Mouse (Mus musculus) lung, postnatal 0 days (tissue): ENCODE results near the gene Oaf. TPM values are rescaled to one million over a fixed set of nuclear protein-coding genes. Genes with fewer than 3 reads are reported as not detected.

ENCODE experiments used
- ATAC-seq: fragments of 200-750 bp; cut with Nextera tagmentation; 2 replicates; pipeline ENCODE4 v1.8.0; 2017; ENCODE audit warnings: moderate library complexity
- DNase-seq: peaks from one replicate; pipeline ENCODE4 v3.0.0-alpha.2; 2016; ENCODE audit warnings: low spot score
- H3K27ac ChIP-seq: fragments of 300-500 bp; sonication (generic); 2 replicates; pipeline ENCODE4 v1.5.1; 2014; ENCODE audit warnings: antibody characterized with exemption, mild to moderate bottlenecking, low read length, mixed read lengths
- H3K27me3 ChIP-seq: fragments of 300-500 bp; sonication (generic); replicated peaks from 2 replicates; pipeline ENCODE4 v1.6.1; 2014; ENCODE audit warnings: low read length, mixed read lengths; ENCODE audit not compliant: insufficient read depth
- H3K36me3 ChIP-seq: fragments of 300-500 bp; sonication (generic); 2 replicates; pipeline ENCODE4 v1.6.1; 2014; ENCODE audit warnings: low read length, mixed read lengths; ENCODE audit not compliant: insufficient read depth
- H3K4me1 ChIP-seq: fragments of 300-500 bp; sonication (generic); 2 replicates; pipeline ENCODE4 v1.6.1; 2014; ENCODE audit warnings: antibody characterized with exemption, low read depth, low read length, mixed read lengths; ENCODE audit not compliant: insufficient read depth
- H3K4me2 ChIP-seq: fragments of 300-500 bp; sonication (generic); replicated peaks from 2 replicates; pipeline ENCODE4 v1.6.1; 2014; ENCODE audit warnings: low read depth, mild to moderate bottlenecking, low read length, moderate library complexity, mixed read lengths
- H3K4me3 ChIP-seq: fragments of 300-500 bp; sonication (generic); 2 replicates; pipeline ENCODE4 v1.5.1; 2014; ENCODE audit warnings: low read depth, low read length
- H3K9ac ChIP-seq: fragments of 300-500 bp; sonication (generic); replicated peaks from 2 replicates; pipeline ENCODE4 v1.6.1; 2014; ENCODE audit warnings: low read depth, mild to moderate bottlenecking
- H3K9me3 ChIP-seq: fragments of 300-500 bp; sonication (generic); 2 replicates; pipeline ENCODE4 v1.6.1; 2016; ENCODE audit warnings: low read length, mixed read lengths
- CTCF ChIP-seq: IDR thresholded peaks from 2 replicates; pipeline ENCODE4 v1.5.1; 2016; ENCODE audit warnings: antibody characterized with exemption, mild to moderate bottlenecking
- EP300 ChIP-seq: IDR thresholded peaks from 2 replicates; pipeline ENCODE4 v1.6.1; 2016; ENCODE audit warnings: antibody characterized with exemption, mild to moderate bottlenecking, control low read depth
- WGBS: fragments of 180-500 bp; shearing (Covaris S2); extraction: QIAGEN DNeasy Blood & Tissue Kit; methylation state at CpG from one replicate; pipeline ENCODE4 v1.1.7; 2014; 5-methylcytosine and 5-hydroxymethylcytosine counted together
- polyA plus RNA-seq: library from polyadenylated mRNA; unstranded; fragments of >200 nt; fragmentation: Nextera tagmentation; extraction: Ambion mirVana; gene quantifications from 2 replicates; pipeline ENCODE4 v1.2.1, GENCODE M21; 2015

Gene Oaf
- polyA plus RNA-seq, 1 experiment from 2014 or later: 14.8 TPM

- Histone ChIP-seq H3K4me2 (no peak overlapping the region), H3K9ac (no peak overlapping the region), H3K27ac (no peak overlapping the region), H3K27me3 (no peaks in the 10 kb centered on the region), H3K4me3 (no peak overlapping the region), H3K9me3 (no peaks in the 10 kb centered on the region), H3K36me3 (no peaks in the 10 kb centered on the region), H3K4me1 (no peaks in the 10 kb centered on the region)
- ATAC-seq (no peak), DNase-seq (no peak)
- no peak for TF ChIP-seq CTCF
- no peak for TF ChIP-seq EP300
- 82% methylated on average over 2 of the region's 2 CpGs for WGBS
Measured at GRCm38 (mm10) chr9:43251786-43252185, 12.1 kb upstream of the Oaf start.

GRCm38 (mm10) chr9:43246738-43247180 is 7.0 kb upstream of the Oaf start:
- H3K27me3 ChIP-seq: no peaks in the 10 kb centered on the region
- H3K9ac ChIP-seq: no peak overlapping the region
- H3K4me3 ChIP-seq: no peak overlapping the region
- H3K36me3 ChIP-seq: no peaks in the 10 kb centered on the region
- TF ChIP-seq CTCF: no peak
- no peak for TF ChIP-seq EP300
- no peak overlapping the region for H3K4me2 ChIP-seq
- no peaks in the 10 kb centered on the region for H3K4me1 ChIP-seq
- 15% methylated on average over 10 of the region's 10 CpGs for WGBS
- H3K27ac ChIP-seq: no peak overlapping the region
- DNase-seq: no peak
- H3K9me3 ChIP-seq: no peaks in the 10 kb centered on the region
- no peak for ATAC-seq

- Histone ChIP-seq H3K27ac (no peak overlapping the region), H3K9me3 (no peaks in the 10 kb centered on the region), H3K27me3 (no peaks in the 10 kb centered on the region), H3K4me3 (no peak overlapping the region), H3K36me3 (no peaks in the 10 kb centered on the region), H3K4me2 (no peak overlapping the region), H3K4me1 (no peaks in the 10 kb centered on the region), H3K9ac (no peak overlapping the region)
- TF ChIP-seq CTCF (no peak), EP300 (no peak)
- no peak for ATAC-seq
- no peak for DNase-seq
- 76% methylated on average over 7 of the region's 7 CpGs for WGBS
Measured at GRCm38 (mm10) chr9:43245801-43246570, 6.3 kb upstream of the Oaf start.

DNA sequence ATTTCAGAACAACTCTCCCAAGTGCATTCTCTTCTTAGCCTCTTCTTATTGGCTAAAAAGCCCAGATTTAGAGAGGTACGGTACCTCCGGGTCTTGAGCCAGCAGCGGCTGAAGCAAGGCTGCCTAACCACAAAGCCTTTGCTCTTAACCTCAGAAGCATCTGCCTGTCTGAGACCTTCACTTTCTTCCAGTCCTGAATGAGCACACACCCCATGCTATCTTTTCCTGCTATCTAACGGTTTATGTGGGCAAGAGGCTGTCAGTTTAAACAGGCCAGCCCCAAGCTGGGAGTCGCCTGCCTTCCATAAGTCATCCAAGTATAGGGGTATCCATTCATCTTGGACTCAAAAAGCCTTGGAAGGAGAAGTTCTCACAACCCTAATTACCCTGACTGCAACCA is 2.7 kb upstream of the Oaf start:
- H3K27ac ChIP-seq: no peak overlapping the region
- DNase-seq (no peak), ATAC-seq (no peak)
- H3K36me3 ChIP-seq: no peaks in the 10 kb centered on the region
- no peaks in the 10 kb centered on the region for H3K4me1 ChIP-seq
- H3K9me3 ChIP-seq: no peaks in the 10 kb centered on the region
- no peak overlapping the region for H3K4me3 ChIP-seq
- WGBS: 69% methylated on average over 5 of the region's 5 CpGs
- H3K4me2 ChIP-seq: no peak overlapping the region
- no peak overlapping the region for H3K9ac ChIP-seq
- H3K27me3 ChIP-seq: no peaks in the 10 kb centered on the region
- TF ChIP-seq CTCF: no peak
- TF ChIP-seq EP300: no peak

DNA sequence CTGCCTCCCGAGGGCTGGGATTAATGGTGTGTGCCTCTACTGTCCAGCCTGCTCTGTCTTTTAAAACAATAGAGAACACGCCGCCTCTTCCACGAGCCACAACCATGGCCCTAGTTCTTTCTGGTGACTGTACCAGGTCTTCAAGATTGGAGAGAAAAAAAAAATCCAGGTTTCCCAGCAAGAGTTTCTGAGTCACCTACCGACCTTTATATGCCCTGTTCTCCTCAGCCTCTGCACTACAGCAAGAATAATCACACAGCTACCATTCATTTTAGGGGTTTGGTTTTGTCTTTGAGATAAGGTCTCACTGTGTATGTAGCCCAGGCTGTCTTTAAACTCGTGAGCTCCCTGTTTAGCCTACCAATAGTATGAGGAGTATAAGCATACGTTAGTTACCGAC is 2.3 kb upstream of the Oaf start:
- 84% methylated on average over 8 of the region's 8 CpGs for WGBS
- no peaks in the 10 kb centered on the region for H3K9me3 ChIP-seq
- no peaks in the 10 kb centered on the region for H3K36me3 ChIP-seq
- H3K27me3 ChIP-seq: no peaks in the 10 kb centered on the region
- DNase-seq (no peak), ATAC-seq (no peak)
- no peaks in the 10 kb centered on the region for H3K4me1 ChIP-seq
- H3K9ac ChIP-seq: no peak overlapping the region
- no peak overlapping the region for H3K27ac ChIP-seq
- no peak for TF ChIP-seq CTCF
- no peak for TF ChIP-seq EP300
- no peak overlapping the region for H3K4me3 ChIP-seq
- H3K4me2 ChIP-seq: no peak overlapping the region

DNA sequence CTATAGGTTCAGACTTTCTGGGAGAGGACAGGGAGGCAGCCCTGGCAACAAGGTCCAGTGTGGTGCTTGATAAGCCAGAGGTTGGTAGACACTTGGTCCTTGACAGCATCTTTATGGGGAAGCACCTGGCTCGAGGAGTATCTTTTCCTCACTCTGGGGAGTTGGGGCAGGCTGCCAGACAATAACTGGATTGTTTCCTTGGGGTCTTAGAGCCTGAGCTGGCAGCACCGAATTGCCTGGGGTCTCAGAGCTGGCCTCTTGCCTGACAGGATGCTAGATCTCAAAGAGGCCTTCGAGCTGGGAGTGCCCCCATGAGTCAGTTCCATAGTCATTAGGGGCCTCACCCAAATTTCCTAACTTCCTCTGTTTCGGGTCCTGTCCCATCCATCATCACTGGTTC is 1.6 kb upstream of the Oaf start:
- TF ChIP-seq EP300 (no peak), CTCF (no peak)

More for the DNA sequence above, 1.6 kb upstream of the Oaf start:
- Histone ChIP-seq H3K9ac (no peak overlapping the region), H3K4me2 (no peak overlapping the region), H3K4me3 (no peak overlapping the region), H3K9me3 (no peaks in the 10 kb centered on the region), H3K27ac (no peak overlapping the region), H3K36me3 (no peaks in the 10 kb centered on the region), H3K4me1 (no peaks in the 10 kb centered on the region), H3K27me3 (no peaks in the 10 kb centered on the region)
- WGBS: 21% methylated on average over 4 of the region's 4 CpGs
- no peak for ATAC-seq
- DNase-seq: no peak
